9 mouse cellular contexts compared by ENCODE assay signal in genomic region chr9:118477961-118478360, GRCm38 (mm10). TPM values are rescaled to one million over a fixed set of nuclear protein-coding genes. Genes with fewer than 3 reads are reported as not detected.
DNase-seq lines count a peak whose midpoint lies in the region; ATAC-seq and TF ChIP-seq lines count a peak whose summit lies in the region.
"Had no signal": no experiment of that assay in that cellular context is flagged by ENCODE, and none has a peak within 500 bp of the region (broad histone marks: within the 10 kb centered on the region; RNA-seq: fewer than 3 reads in every experiment).

Eomes (plus strand) TSS chr9:118478212.

- DNase-seq in heart, adult 8-10 months (ENCODE audit: low spot score) = peak; percentile 7
- DNase-seq in heart, postnatal 36 days = no peak
- peak; percentile 75 for DNase-seq in ES-CJ7 (ENCODE audit: low read depth, low spot score)
- DNase-seq in liver, embryonic 11.5 days (ENCODE audit: low spot score) = no peak
- DNase-seq in adrenal gland, postnatal 4 days (ENCODE audit: low spot score in 2 of 2) = no peak
- DNase-seq in T-cell, adult 2 months (ENCODE audit: low spot score) = no peak

- no peaks in the 10 kb centered on the region; the same call in 1 of the 2 replicates for H3K4me1 ChIP-seq in embryonic fibroblast, embryonic 13.5 days (ENCODE audit: control insufficient read depth, insufficient read depth, low read length)
- H3K4me1 ChIP-seq in liver, embryonic 11.5 days (replicated peaks; ENCODE audit: control insufficient read depth, insufficient read depth, low read length) = peaks cover 9% of the 10 kb centered on the region
- H3K4me1 ChIP-seq in small intestine, adult 2 months (ENCODE audit: control insufficient read depth, insufficient read depth, insufficient read length, low read length) = peaks cover 10% of the 10 kb centered on the region

- under 1% methylated on average over 9 of the region's 9 CpGs for WGBS in liver, embryonic 11.5 days
- 2% methylated on average over 9 of the region's 9 CpGs for WGBS in small intestine, adult 2 months

- ATAC-seq in liver, embryonic 11.5 days (replicated peaks; ENCODE audit: low FRiP score) = no peak

- H3K27me3 ChIP-seq in liver, embryonic 11.5 days (replicated peaks; ENCODE audit: control insufficient read depth, insufficient read depth, low read length) = peaks cover 87% of the 10 kb centered on the region
- H3K27me3 ChIP-seq in small intestine, adult 2 months (ENCODE audit: control insufficient read depth, insufficient read depth, low read length) = peaks cover 63% of the 10 kb centered on the region

- H3K27ac ChIP-seq in embryonic fibroblast, embryonic 13.5 days (ENCODE audit: insufficient read depth, low read length) = no peak within 1 kb of the TSS
- H3K27ac ChIP-seq in liver, embryonic 11.5 days (ENCODE audit: low read depth, low read length) = no peak within 1 kb of the TSS
- H3K27ac ChIP-seq in small intestine, adult 2 months (ENCODE audit: insufficient read depth, low read depth, low read length) = no peak within 1 kb of the TSS

- peak within 1 kb of the TSS; percentile 35 for H3K4me3 ChIP-seq in embryonic fibroblast, embryonic 13.5 days (ENCODE audit: insufficient read depth, low read length)
- H3K4me3 ChIP-seq in liver, embryonic 11.5 days (ENCODE audit: low read depth, low read length) = peak within 1 kb of the TSS; percentile 51
- H3K4me3 ChIP-seq in small intestine, adult 2 months (ENCODE audit: low read depth, low read length) = peak within 1 kb of the TSS; percentile 55

- no peaks in the 10 kb centered on the region for H3K36me3 ChIP-seq in liver, embryonic 11.5 days (ENCODE audit: control insufficient read depth, insufficient read depth, low read length)
- no peaks in the 10 kb centered on the region for H3K36me3 ChIP-seq in small intestine, adult 2 months (ENCODE audit: control insufficient read depth, insufficient read depth, low read length)
- H3K36me3 ChIP-seq: G1E had no signal

- H3K9me3 ChIP-seq in liver, embryonic 11.5 days (ENCODE audit: control insufficient read depth, low read length) = no peaks in the 10 kb centered on the region

- no peak within 1 kb of the TSS for H3K9ac ChIP-seq in liver, embryonic 11.5 days (ENCODE audit: low read depth, low read length)

- no peak for TF ChIP-seq POLR2A in embryonic fibroblast, embryonic 13.5 days (IDR thresholded peaks at IDR 0.05; ENCODE audit: low read depth, low read length)
- TF ChIP-seq POLR2A in small intestine, adult 2 months (IDR thresholded peaks at IDR 0.05; ENCODE audit: low read depth, low read length) = no peak

- intact Hi-C loops in heart, postnatal 36 days (cut with DNase I) = no loop called here

- H3K4me2 ChIP-seq in liver, embryonic 11.5 days = peak within 1 kb of the TSS; percentile 66

- no peak for TF ChIP-seq CTCF in embryonic fibroblast, embryonic 13.5 days (IDR thresholded peaks at IDR 0.05; ENCODE audit: borderline replicate concordance, insufficient read depth, low read length)
- TF ChIP-seq CTCF in small intestine, adult 2 months (IDR thresholded peaks at IDR 0.05; ENCODE audit: extremely low read depth, insufficient read length, insufficient replicate concordance, low read depth, low read length) = no peak

RNA-seq across cellular contexts. Expression of gene Eomes, which starts in this region (rescaled TPM):
- total RNA-seq in heart, adult 8-10 months (2022) = under 1 TPM in 1 of 4 experiments, not detected in 3; 0.06 TPM
- under 1 TPM in 1 of 2 experiments, not detected in 1; 0.08 TPM for total RNA-seq in heart, postnatal 36 days (2021)
- polyA plus RNA-seq in embryonic fibroblast, embryonic 13.5 days (2011; ENCODE audit: insufficient read length, low read depth, missing spikeins) = not detected in 2 replicates
- polyA plus RNA-seq in liver, embryonic 11.5 days (2014; fragmentation: Nextera tagmentation; extraction: Ambion mirVana) = not detected in 2 replicates
- 0.11 TPM in 1 of 2 replicates, not detected in the other for polyA plus RNA-seq in small intestine, adult 2 months (2012; rRNA removed)
- total RNA-seq in adrenal gland, postnatal 4 days (2021) = under 1 TPM in 1 of 2 experiments, not detected in 1; 0.51 TPM
- polyA plus RNA-seq: G1E had no signal

Comparison
In these comparisons a context has a peak if more than half of its experiments do, and no peak if none do; other contexts are left out.
1. Peak in DNase-seq in heart, adult 8-10 months; RNA of the gene not detected or under 1 TPM.